Mouse (Mus musculus) monocyte, adult 5-6 weeks (primary cell): ENCODE results near the gene Acot3. TPM values are rescaled to one million over a fixed set of nuclear protein-coding genes. Genes with fewer than 3 reads are reported as not detected.
"Not testable (repeated sequence)": the region's sequence is repeated elsewhere in the genome, so short reads cannot be mapped to it uniquely, and the experiment has no call there.

ENCODE experiments used
- ATAC-seq: fragments of 153-309, 156-312 bp; replicated peaks from 2 replicates; pipeline ENCODE4 v1.8.0; 2017; ENCODE audit warnings: mild to moderate bottlenecking; ENCODE audit not compliant: low TSS enrichment, insufficient number of reproducible peaks, severe bottlenecking, poor library complexity, low FRiP score
- total RNA-seq: library from RNA; stranded (forward); fragments of 200-1000, 200-491, 200-594 nt; gene quantifications from 3 replicates; pipeline ENCODE4 v1.2.3, GENCODE M21; 2017

The Acot3 gene
- total RNA-seq, 1 experiment from 2014 or later = not detected

- no peak for ATAC-seq
Observed at GRCm38 (mm10) chr12:84034108-84034507, 17.8 kb upstream of the Acot3 start.

DNA sequence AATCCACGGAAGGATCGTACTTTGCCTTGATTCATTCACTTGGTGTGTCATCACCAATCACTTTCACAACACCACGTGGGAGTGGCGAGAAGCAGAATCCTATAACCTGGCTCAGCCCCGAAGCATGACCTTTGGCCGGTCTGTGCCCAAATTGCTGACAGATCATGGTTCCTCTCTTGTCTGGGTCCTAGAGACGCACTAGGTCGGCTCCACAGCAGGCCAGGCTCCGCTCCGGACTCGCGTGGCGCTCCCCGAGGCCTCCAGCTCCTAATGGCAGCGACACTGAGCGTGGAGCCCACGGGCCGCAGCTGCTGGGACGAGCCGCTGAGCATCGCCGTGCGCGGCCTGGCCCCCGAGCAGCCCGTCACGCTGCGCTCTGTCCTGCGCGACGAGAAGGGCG lies 13.7 kb upstream of the Acot3 start, which contains the start of gene Acot4:
TSS of gene Acot4 (plus strand) at position 139 of the 400 bp plus-strand sequence.
- peak; percentile 53 for ATAC-seq

GRCm38 (mm10) chr12:84038691-84039111 lies 13.2 kb upstream of the Acot3 start, which contains the start of gene Gm49366:
Gene Gm49366 (plus strand): TSS chr12:84038935.
- ATAC-seq = not testable (repeated sequence)

DNA sequence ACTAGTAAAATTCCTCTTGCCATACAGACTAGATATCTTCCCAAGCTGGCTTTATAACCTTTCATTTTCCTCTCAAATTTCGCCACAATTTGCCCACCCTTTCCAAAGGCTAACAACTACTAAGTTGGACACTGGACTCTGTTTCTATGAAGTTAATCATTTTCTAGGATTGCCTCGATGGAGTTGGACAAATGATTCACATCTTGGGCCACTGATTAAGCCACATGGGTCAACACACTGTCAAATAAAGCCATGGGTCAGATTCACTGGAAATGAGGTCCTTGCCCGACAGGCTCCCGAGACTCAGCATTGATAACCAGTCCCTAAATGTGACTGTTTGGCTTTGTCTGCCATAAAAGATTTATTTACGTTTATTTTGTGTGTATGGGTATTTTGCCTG lies 9.7 kb upstream of the Acot3 start:
- no peak for ATAC-seq

GRCm38 (mm10) chr12:84044045-84044444 lies 7.9 kb upstream of the Acot3 start:
- ATAC-seq = no peak

- ATAC-seq = no peak
Observed at GRCm38 (mm10) chr12:84046906-84047305, 5.0 kb upstream of the Acot3 start.

GRCm38 (mm10) chr12:84050744-84051143 lies 1.2 kb upstream of the Acot3 start:
- ATAC-seq = not testable (repeated sequence)

DNA sequence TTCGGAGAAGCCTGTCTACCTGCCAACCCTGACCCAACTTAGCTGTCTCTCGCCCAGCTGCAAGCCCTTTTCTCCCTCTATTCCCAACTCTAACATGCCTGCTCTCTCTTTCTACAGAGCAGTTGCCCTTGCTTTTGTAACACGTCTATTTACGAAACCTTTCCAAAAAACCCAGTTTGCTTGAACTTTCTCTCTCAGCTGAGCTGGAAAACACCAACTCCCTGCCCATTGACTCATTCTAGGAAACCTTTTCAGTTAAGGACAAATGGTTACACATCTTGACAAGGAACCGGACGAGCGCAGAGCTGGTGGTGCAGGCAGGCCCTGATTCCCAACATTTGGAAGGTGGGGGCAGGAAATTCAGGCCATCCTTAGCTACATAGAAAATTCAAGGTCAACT lies 665 bp downstream of the Acot3 start:
- no peak for ATAC-seq

DNA sequence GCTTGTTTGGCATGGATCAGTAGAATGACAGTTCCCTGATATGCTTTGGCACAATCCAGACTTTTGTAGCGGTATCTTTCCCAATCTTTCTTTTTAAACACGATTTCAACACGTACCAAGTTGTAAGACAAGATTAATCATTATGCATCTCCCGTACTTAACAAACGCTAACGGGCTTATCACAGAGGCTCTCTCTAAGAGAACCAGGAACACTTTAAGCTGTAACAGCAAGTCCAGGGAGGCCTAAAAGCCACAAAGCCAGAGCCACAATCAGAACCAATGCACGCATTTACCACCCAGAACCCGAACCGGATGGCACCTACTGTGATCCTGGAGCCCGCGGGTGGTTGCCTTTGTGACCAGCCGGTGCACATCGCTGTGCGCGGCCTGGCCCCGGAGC lies 1.2 kb downstream of the Acot3 start:
- no peak for ATAC-seq

- ATAC-seq = no peak
Observed at GRCm38 (mm10) chr12:84053679-84054391, 1.9 kb downstream of the Acot3 start.

DNA sequence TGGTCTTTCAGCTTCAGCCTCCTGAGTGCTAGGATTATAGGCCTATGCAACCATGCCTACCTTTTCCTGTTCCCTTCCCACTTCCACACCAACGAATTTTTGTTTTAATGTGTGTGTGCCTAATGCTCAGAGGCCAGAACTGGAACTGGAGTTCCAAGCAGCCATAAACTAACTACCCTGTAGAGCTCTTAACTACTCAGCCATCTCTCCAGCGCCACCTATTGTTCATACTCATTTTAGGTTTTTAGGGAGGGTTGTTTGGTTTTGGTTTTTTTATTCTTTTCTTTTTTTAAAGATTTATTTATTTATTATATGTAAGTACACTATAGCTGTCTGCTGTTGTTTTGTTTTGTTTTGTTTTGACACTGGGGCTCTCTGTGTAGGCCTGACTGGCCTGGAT lies 9.0 kb downstream of the Acot3 start:
- ATAC-seq = no peak

GRCm38 (mm10) chr12:84062336-84062735 lies 10.4 kb downstream of the Acot3 start:
- ATAC-seq = no peak

DNA sequence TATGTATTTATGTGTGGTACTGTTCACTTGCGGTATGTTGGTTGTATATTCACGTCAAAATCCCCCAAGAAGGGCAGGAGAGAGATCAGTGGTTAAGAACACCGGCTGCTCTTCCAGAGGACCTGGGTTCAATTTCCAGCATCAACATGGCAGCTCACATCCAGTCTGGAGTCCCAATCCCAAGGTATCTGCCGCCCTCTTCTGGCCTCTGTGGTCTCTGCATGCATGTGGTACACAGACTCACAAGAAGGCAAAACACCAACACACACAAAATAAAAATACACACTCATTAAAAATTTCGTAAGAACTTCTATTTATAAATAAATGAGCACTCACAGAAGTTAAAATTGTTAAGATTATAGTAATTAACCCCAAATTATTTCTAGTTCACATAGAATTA lies 11.3 kb downstream of the Acot3 start:
- ATAC-seq = no peak

GRCm38 (mm10) chr12:84063833-84064232 lies 11.9 kb downstream of the Acot3 start:
- ATAC-seq = no peak

GRCm38 (mm10) chr12:84064621-84065020 lies 12.7 kb downstream of the Acot3 start:
- ATAC-seq = no peak

GRCm38 (mm10) chr12:84067752-84068151 lies 15.8 kb downstream of the Acot3 start:
- ATAC-seq = no peak

DNA sequence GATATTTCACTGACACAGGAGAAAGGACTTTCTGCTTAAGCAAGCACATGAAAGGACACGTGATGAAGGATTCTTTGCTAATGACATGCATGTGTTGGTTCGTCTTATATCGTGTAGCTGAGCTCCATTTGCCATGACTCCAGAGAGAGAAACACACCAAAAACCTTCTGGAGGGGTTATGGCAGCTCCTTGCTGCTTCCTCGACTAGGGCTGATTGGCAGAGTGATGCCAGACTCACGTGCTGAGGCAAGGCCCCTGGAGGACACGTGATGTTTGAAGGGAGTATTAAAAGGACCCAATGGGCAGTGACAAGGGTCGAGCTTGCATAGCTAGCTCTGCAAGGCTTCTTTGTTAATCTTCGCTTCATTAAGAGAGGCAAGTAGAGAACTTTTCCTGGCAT lies 16.4 kb downstream of the Acot3 start:
- no peak for ATAC-seq

DNA sequence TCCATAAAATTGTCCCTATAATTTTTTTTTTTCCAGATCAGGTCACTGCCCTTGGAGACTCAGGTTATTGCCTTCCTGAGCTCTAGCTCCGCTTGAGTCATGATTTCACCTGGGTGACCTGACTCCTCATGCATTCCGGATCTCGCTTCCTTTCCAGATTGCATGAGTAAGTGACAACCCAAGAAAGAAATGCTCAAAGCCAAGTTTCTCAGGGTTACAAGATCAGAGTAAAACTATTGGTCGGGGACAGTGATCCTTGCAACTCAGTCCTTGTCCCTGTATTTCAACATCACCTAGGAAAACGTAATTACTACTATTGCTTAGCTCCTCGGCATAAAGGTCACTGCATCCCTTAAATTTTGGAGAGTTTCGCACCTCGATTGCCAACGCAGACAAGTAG lies 17.0 kb downstream of the Acot3 start, which contains the start of gene Acot5:
TSS of gene Acot5 (plus strand) at position 340 of the 400 bp plus-strand sequence.
- ATAC-seq = no peak

- ATAC-seq = not testable (repeated sequence)
Observed at GRCm38 (mm10) chr12:84069582-84069981, 17.6 kb downstream of the Acot3 start.

DNA sequence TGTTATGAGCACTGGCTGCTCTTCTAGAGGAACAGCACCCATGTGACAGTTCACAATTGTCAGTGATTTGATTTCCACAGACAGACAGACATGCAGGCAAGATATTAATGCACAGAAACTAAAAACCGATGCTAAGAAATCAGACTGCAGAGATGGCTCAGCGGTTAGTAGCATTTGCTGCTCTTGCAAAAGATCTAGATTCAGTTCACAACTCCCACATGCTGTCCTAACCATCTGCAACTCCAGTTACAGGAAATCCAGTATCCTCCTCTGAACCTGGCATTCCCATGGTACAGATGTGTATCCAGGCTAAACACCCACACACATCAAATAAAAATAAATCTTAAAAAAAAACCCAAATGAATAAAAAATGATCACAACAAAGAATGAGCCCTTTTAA lies 19.8 kb downstream of the Acot3 start:
- ATAC-seq = no peak
